Mouse (Mus musculus): ENCODE data around the gene Ttyh1.

DNA sequence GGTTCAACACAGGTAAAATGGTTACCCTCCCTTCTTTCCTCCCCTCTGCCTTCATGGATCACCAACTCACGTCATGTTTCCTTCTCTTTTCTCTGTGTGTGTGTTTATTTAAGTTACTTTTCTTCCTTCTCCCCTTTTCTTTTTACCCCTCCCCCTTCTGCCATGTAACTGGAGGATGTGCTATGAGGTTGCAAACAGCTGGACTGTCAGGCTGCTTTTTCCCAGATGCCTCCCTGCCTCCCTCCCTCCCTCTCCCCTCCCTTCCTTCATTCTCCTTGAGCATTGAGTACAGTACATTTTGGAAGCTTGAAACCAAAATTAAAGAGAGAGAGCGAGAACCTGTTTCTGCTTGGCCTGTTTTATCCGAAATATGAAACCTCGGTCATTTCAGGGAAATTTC lies 28.6 kb downstream of the Ttyh1 start:
- TF ChIP-seq CTCF (IDR thresholded peaks at IDR 0.05; ENCODE audit: low read depth) (no peak), EP300 (IDR thresholded peaks at IDR 0.05; ENCODE audit: low read depth) (no peak)

Measured in liver, embryonic 14.5 days (tissue).